Mouse (Mus musculus) myocyte (in vitro differentiated cells): ENCODE results near the gene Snx8. TPM values are rescaled to one million over a fixed set of nuclear protein-coding genes. Genes with fewer than 3 reads are reported as not detected.

Experiments
- H3K27me3 ChIP-seq: one replicate; pipeline ENCODE4 v1.6.1; 2011; ENCODE audit not compliant: control insufficient read depth, insufficient read depth, insufficient read length
- H3K36me3 ChIP-seq: one replicate; pipeline ENCODE4 v1.6.1; 2011; ENCODE audit not compliant: control insufficient read depth, insufficient read depth
- H3K4me2 ChIP-seq: one replicate; pipeline ENCODE4 v1.6.1; 2011; ENCODE audit warnings: low read depth, control low read depth
- H3K4me3 ChIP-seq: one replicate; pipeline ENCODE4 v1.5.1; 2011; ENCODE audit warnings: mild to moderate bottlenecking, control low read depth, moderate library complexity
- H3K79me2 ChIP-seq: one replicate; pipeline ENCODE4 v1.6.1; 2011; ENCODE audit not compliant: control insufficient read depth, insufficient read depth
- H3ac ChIP-seq: one replicate; pipeline ENCODE4 v1.6.1; 2011; ENCODE audit not compliant: control insufficient read depth, insufficient read length
- CEBPB ChIP-seq: IDR thresholded peaks from 2 replicates; pipeline ENCODE4 v1.6.1; 2011; ENCODE audit warnings: mild to moderate bottlenecking, moderate library complexity; ENCODE audit not compliant: poor library complexity, insufficient read depth, severe bottlenecking
- E2F4 ChIP-seq: IDR thresholded peaks from one replicate; pipeline ENCODE4 v1.6.1; 2011; ENCODE audit warnings: mild to moderate bottlenecking, control low read depth, moderate library complexity; ENCODE audit not compliant: insufficient read depth
- MAX ChIP-seq: IDR thresholded peaks from one replicate; pipeline ENCODE4 v1.6.1; 2011; ENCODE audit warnings: low read depth, mild to moderate bottlenecking, control low read depth
- MYOD1 ChIP-seq, 3 experiments: IDR thresholded peaks; one replicate each; pipeline ENCODE4 v1.6.1; 2011; ENCODE audit warnings: control low read depth in 2 of 3, low read depth in 2 of 3, mild to moderate bottlenecking in 2 of 3, moderate library complexity in 1 of 3; ENCODE audit not compliant: insufficient read length in 2 of 3, control insufficient read depth in 1 of 3
- MYOG ChIP-seq, 3 experiments: IDR thresholded peaks; one replicate each; pipeline ENCODE4 v1.6.1; 2011; ENCODE audit warnings: control low read depth in 2 of 3, low read depth in 2 of 3, mild to moderate bottlenecking in 2 of 3; ENCODE audit not compliant: insufficient read length in 2 of 3, control insufficient read depth in 1 of 3, insufficient read depth in 1 of 3
- POLR2A ChIP-seq: IDR thresholded peaks from one replicate; pipeline ENCODE4 v1.6.1; 2011; ENCODE audit warnings: low read depth, mild to moderate bottlenecking, control low read depth, moderate library complexity; ENCODE audit not compliant: insufficient read length
- POLR2AphosphoS2 ChIP-seq: IDR thresholded peaks from one replicate; pipeline ENCODE4 v1.6.1; 2011; ENCODE audit warnings: low read depth, control low read depth; ENCODE audit not compliant: insufficient read length
- REST ChIP-seq: IDR thresholded peaks from one replicate; pipeline ENCODE4 v1.6.1; 2011; ENCODE audit warnings: mild to moderate bottlenecking, control low read depth, moderate library complexity; ENCODE audit not compliant: insufficient read depth, insufficient read length
- SRF ChIP-seq: IDR thresholded peaks from one replicate; pipeline ENCODE4 v1.6.1; 2011; ENCODE audit warnings: low read depth; ENCODE audit not compliant: control insufficient read depth, insufficient read length
- TCF12 ChIP-seq: IDR thresholded peaks from one replicate; pipeline ENCODE4 v1.6.1; 2011; ENCODE audit warnings: mild to moderate bottlenecking, control low read depth; ENCODE audit not compliant: poor library complexity, insufficient read depth, severe bottlenecking
- TCF3 ChIP-seq: IDR thresholded peaks from one replicate; pipeline ENCODE4 v1.6.1; 2011; ENCODE audit warnings: low read depth, control low read depth; ENCODE audit not compliant: insufficient read length
- USF1 ChIP-seq: IDR thresholded peaks from one replicate; pipeline ENCODE4 v1.6.1; 2011; ENCODE audit warnings: low read depth, mild to moderate bottlenecking, control low read depth, moderate library complexity
- polyA plus RNA-seq: library from polyadenylated mRNA; unstranded; fragments of >200 nt; fragmentation: generic; extraction: Trizol; gene quantifications from one replicate; pipeline ENCODE4 v1.2.1, GENCODE M21; 2012; ENCODE audit warnings: missing spikeins

The Snx8 gene
- polyA plus RNA-seq, 1 experiment: 50.5 TPM

GRCm38 (mm10) chr5:140411339-140411738, 22.3 kb upstream of the Snx8 start:
- H3K36me3 ChIP-seq: no peaks in the 10 kb centered on the region
- no peak overlapping the region for H3K4me3 ChIP-seq
- no peaks in the 10 kb centered on the region for H3K27me3 ChIP-seq
- H3K4me2 ChIP-seq: no peak overlapping the region
- no peak for TF ChIP-seq TCF12
- TF ChIP-seq SRF: no peak
- no peaks in the 10 kb centered on the region for H3K79me2 ChIP-seq
- no peak overlapping the region for H3ac ChIP-seq

GRCm38 (mm10) chr5:140408801-140409200, 19.7 kb upstream of the Snx8 start:
- H3K4me3 ChIP-seq: no peak overlapping the region
- H3K79me2 ChIP-seq: no peaks in the 10 kb centered on the region
- no peak overlapping the region for H3ac ChIP-seq
- H3K27me3 ChIP-seq: peaks cover 2% of the 10 kb centered on the region
- TF ChIP-seq USF1 (no peak), MYOD1 (IDR thresholded peaks at IDR 0.05; ENCODE audit: control insufficient read depth in 1 of 3, insufficient read length in 2 of 3, low read depth in 2 of 3) (no peak), POLR2AphosphoS2 (no peak), POLR2A (no peak), E2F4 (no peak), SRF (no peak), TCF12 (no peak), MAX (no peak)
- H3K36me3 ChIP-seq: no peaks in the 10 kb centered on the region
- no peak overlapping the region for H3K4me2 ChIP-seq

- no peaks in the 10 kb centered on the region for H3K36me3 ChIP-seq
- H3K27me3 ChIP-seq: peaks cover 11% of the 10 kb centered on the region
- no peak overlapping the region for H3K4me2 ChIP-seq
- H3K4me3 ChIP-seq: no peak overlapping the region
- H3K79me2 ChIP-seq: no peaks in the 10 kb centered on the region
- TF ChIP-seq SRF: no peak
- TF ChIP-seq MYOG (IDR thresholded peaks at IDR 0.05; ENCODE audit: control insufficient read depth in 1 of 3, insufficient read depth in 1 of 3, insufficient read length in 2 of 3, low read depth in 2 of 3): no peak
- no peak for TF ChIP-seq POLR2A
- no peak for TF ChIP-seq MAX
- TF ChIP-seq TCF12: no peak
- no peak for TF ChIP-seq REST
- no peak for TF ChIP-seq POLR2AphosphoS2
- TF ChIP-seq MYOD1 (IDR thresholded peaks at IDR 0.05; ENCODE audit: control insufficient read depth in 1 of 3, insufficient read length in 2 of 3, low read depth in 2 of 3): no peak
- TF ChIP-seq CEBPB: no peak
- TF ChIP-seq TCF3: no peak
- TF ChIP-seq USF1: no peak
- TF ChIP-seq E2F4: no peak
- no peak overlapping the region for H3ac ChIP-seq
These were observed 17.6 kb upstream of the Snx8 start for GRCm38 (mm10) chr5:140406666-140407065.

- Histone ChIP-seq H3K27me3 (peaks cover 11% of the 10 kb centered on the region), H3K4me3 (no peak overlapping the region), H3K4me2 (no peak overlapping the region), H3K79me2 (no peaks in the 10 kb centered on the region), H3ac (no peak overlapping the region), H3K36me3 (no peaks in the 10 kb centered on the region)
- no peak for TF ChIP-seq MAX
- no peak for TF ChIP-seq POLR2AphosphoS2
- no peak for TF ChIP-seq SRF
These were observed 16.1 kb upstream of the Snx8 start for GRCm38 (mm10) chr5:140405126-140405525.

GRCm38 (mm10) chr5:140402640-140403270, 13.7 kb upstream of the Snx8 start:
- no peak overlapping the region for H3K4me2 ChIP-seq
- no peaks in the 10 kb centered on the region for H3K79me2 ChIP-seq
- no peak overlapping the region for H3ac ChIP-seq
- TF ChIP-seq CEBPB (no peak), E2F4 (no peak), POLR2A (no peak), SRF (no peak), TCF3 (no peak), MYOG (IDR thresholded peaks at IDR 0.05; ENCODE audit: control insufficient read depth in 1 of 3, insufficient read depth in 1 of 3, insufficient read length in 2 of 3, low read depth in 2 of 3) (no peak), TCF12 (no peak), REST (no peak), POLR2AphosphoS2 (no peak), MYOD1 (IDR thresholded peaks at IDR 0.05; ENCODE audit: control insufficient read depth in 1 of 3, insufficient read length in 2 of 3, low read depth in 2 of 3) (no peak), USF1 (no peak), MAX (no peak)
- no peaks in the 10 kb centered on the region for H3K36me3 ChIP-seq
- peaks cover 11% of the 10 kb centered on the region for H3K27me3 ChIP-seq
- no peak overlapping the region for H3K4me3 ChIP-seq
